Mouse (Mus musculus): ENCODE results near the gene Slc7a10. TPM values are rescaled to one million over a fixed set of nuclear protein-coding genes. Genes with fewer than 3 reads are reported as not detected.
A peak's percentile ranks its signal among the peaks of the same experiment; 100 is the strongest.

The Slc7a10 gene
- polyA plus RNA-seq, 1 experiment from 2014 or later = 0.79 TPM

DNA sequence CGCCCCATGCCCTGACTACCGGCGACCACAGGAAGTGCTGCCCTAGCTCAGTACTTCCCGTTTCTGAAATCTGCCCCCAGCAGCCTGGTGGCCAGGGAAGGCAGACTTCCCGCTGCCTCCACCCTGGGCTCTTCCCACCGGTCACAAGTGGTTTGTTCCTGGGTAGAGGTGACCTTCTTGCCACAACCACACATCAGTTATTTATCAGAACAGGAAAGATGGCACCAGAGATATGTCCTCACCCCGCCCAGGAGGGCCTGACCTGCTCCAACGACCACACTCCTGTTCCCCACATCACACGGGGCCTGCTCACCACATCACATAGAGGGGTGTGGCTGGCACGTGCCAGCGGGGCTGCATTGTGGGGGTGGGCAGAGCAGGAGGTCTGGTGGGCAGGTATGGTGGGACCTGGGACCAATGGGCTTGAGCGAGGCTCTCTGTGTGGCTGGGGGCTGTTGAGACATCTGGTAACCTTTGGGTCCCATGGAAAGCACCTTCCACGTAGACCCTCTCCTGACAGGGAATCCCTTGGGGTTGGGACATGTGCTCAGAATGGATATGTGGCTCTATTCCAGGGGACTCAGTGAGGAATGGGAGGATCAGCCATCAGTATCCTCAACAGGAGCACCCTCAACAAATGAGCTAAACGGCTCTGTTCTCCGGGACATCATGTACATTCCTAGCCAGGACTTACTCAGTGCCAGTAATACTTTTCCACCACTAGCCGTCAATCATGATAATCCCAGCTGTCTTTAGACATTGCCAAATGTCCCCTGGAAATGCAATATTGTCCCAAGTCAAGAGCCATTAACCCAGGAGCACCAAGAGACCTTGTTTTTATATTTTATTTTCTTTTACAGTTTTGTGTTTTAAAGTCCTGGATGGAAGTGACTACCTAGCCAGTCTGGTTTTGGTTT is 29.4 kb upstream of the Slc7a10 start:
- Histone ChIP-seq H3K4me1 (no peaks in the 10 kb centered on the region; the same call in 1 of the 2 replicates), H3K27ac (no peak overlapping the region), H3K4me3 (no peak overlapping the region), H3K36me3 (replicated peaks) (no peaks in the 10 kb centered on the region), H3K9me3 (peaks cover 4% of the 10 kb centered on the region), H3K27me3 (ENCODE audit: poor library complexity, severe bottlenecking) (no peaks in the 10 kb centered on the region)
- DNase-seq (ENCODE audit: extremely low spot score, low spot score) = no peak
- 78% methylated on average over 16 of the region's 16 CpGs for WGBS

GRCm38 (mm10) chr7:35157512-35157911 is 28.7 kb upstream of the Slc7a10 start:
- no peak for DNase-seq (ENCODE audit: extremely low spot score, low spot score)

DNA sequence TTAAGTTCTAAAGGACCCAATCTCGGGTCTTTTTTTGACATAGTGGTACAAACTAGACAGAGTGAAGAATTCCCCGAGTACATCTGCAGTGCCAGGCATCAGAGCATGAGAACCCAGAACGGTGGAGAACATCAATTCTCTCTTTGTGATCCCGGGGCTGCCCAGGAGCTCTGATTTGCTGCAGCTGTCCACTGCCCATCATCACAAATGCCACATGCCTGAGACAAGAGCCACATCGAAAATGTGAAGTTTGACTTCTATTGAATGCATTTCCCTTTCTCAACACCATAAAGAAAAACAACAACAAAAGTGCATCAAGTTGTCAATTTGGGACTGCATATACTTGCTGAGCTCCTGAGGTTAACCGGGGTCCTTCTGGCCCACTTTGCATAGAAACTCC is 23.7 kb upstream of the Slc7a10 start:
- peaks cover 4% of the 10 kb centered on the region for H3K9me3 ChIP-seq
- WGBS = 80% methylated on average over 6 of the region's 6 CpGs
- H3K27ac ChIP-seq = no peak overlapping the region
- no peak for DNase-seq (ENCODE audit: extremely low spot score, low spot score)
- H3K27me3 ChIP-seq (ENCODE audit: poor library complexity, severe bottlenecking) = no peaks in the 10 kb centered on the region
- no peaks in the 10 kb centered on the region for H3K4me1 ChIP-seq
- no peaks in the 10 kb centered on the region for H3K36me3 ChIP-seq (replicated peaks)
- no peak overlapping the region for H3K4me3 ChIP-seq

More at GRCm38 (mm10) chr7:35157512-35157911, 28.7 kb upstream of the Slc7a10 start:
- Histone ChIP-seq H3K4me1 (no peaks in the 10 kb centered on the region), H3K27me3 (ENCODE audit: poor library complexity, severe bottlenecking) (no peaks in the 10 kb centered on the region), H3K36me3 (replicated peaks) (no peaks in the 10 kb centered on the region), H3K4me3 (no peak overlapping the region), H3K9me3 (peaks cover 4% of the 10 kb centered on the region), H3K27ac (no peak overlapping the region)
- WGBS = 79% methylated on average over 3 of the region's 3 CpGs

DNA sequence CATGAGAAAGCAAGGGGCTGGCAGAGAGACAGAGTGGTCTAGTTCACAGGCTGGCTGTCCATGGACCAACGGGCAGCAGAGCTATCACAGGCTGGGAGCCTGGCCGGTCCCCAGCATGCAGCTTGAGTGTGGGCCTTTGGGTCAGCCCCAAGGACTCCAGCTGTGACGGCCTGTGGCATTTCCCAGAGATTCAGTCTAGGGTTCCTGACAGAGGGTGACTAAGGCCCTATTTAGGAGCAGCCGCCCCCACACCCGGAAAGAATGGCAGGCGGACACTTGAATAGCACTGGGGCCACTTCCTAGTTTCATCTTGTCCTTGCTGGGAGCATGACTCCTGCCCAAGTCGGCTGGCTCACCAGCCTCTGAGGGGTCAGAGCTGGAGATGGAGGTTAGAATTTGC is 22.6 kb upstream of the Slc7a10 start:
- 82% methylated on average over 7 of the region's 7 CpGs for WGBS
- H3K4me3 ChIP-seq = no peak overlapping the region
- H3K4me1 ChIP-seq = no peaks in the 10 kb centered on the region

DNA sequence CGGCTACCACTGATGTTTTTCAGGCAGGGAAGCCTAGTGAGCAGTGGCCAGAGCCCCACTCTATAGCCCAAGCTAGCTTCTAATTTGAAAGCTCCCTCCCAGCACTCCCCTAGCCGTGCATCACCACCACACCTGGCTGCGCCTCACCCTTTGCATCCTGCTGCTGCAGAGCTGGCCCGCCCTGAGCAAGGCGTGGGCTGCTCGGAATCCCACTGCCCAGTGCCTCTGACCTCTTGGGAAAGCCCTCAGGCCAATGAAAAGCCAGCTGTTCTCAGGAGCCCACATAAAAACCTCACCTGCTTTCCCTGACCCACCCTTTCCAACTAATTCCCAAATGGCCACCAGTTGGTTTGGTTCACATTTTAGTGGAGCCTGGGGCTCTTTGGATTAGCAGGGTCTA is 22.1 kb upstream of the Slc7a10 start:
- Histone ChIP-seq H3K4me1 (no peaks in the 10 kb centered on the region), H3K27ac (no peak overlapping the region), H3K9me3 (peaks cover 4% of the 10 kb centered on the region), H3K27me3 (ENCODE audit: poor library complexity, severe bottlenecking) (no peaks in the 10 kb centered on the region), H3K4me3 (no peak overlapping the region), H3K36me3 (replicated peaks) (no peaks in the 10 kb centered on the region)
- no peak for DNase-seq (ENCODE audit: extremely low spot score, low spot score)
- WGBS = 77% methylated on average over 6 of the region's 6 CpGs

More for the DNA sequence above, 22.6 kb upstream of the Slc7a10 start:
- Histone ChIP-seq H3K9me3 (peaks cover 4% of the 10 kb centered on the region), H3K27me3 (ENCODE audit: poor library complexity, severe bottlenecking) (no peaks in the 10 kb centered on the region), H3K36me3 (replicated peaks) (no peaks in the 10 kb centered on the region), H3K27ac (no peak overlapping the region)
- DNase-seq (ENCODE audit: extremely low spot score, low spot score) = no peak

DNA sequence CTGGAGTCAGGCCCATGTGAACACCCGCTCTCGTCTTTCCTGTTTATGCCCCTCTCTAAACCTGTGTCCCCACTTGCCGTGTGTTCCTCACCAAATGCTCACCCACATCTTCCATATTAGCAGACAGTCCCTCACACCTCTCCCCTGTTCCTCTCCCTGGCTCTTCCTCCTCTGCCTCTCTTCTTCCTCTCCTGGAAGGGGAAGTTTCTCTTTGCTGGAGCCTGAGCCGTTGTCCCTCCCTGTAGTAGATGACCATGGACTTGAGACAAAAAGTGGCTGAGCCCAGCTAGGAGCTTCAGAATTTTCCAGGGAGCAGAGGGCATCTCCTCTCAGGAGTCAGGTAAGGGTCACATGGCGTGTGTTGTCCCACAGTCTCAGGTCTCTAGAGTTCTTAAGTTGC is 19.2 kb upstream of the Slc7a10 start:
- Histone ChIP-seq H3K4me3 (no peak overlapping the region), H3K9me3 (no peaks in the 10 kb centered on the region), H3K4me1 (peaks cover 6% of the 10 kb centered on the region), H3K27me3 (ENCODE audit: poor library complexity, severe bottlenecking) (peaks cover 21% of the 10 kb centered on the region), H3K27ac (no peak overlapping the region), H3K36me3 (replicated peaks) (no peaks in the 10 kb centered on the region)
- WGBS = 88% methylated on average over 5 of the region's 5 CpGs
- DNase-seq (ENCODE audit: extremely low spot score, low spot score) = no peak

DNA sequence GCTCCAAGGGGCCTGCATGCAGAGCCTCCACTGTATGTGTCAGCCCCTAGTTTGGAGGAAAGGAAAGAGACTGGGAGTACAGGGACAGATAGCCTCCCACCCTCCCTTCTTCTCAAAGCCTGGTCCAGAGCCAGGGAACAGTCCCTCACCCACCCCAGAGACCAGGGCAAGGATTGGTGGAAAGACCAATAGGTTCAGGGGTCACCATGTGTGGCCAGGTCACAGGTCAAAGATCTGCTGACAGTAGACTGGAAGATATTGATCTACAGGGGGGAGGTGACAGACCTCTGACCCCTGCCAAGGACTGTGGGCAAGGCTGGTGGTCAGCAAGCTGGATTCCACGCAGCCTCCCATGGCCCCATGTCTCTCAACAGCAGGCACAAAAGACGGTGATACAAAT is 18.3 kb upstream of the Slc7a10 start:
- DNase-seq (ENCODE audit: extremely low spot score, low spot score) = no peak
- no peak overlapping the region for H3K4me3 ChIP-seq
- no peaks in the 10 kb centered on the region for H3K36me3 ChIP-seq (replicated peaks)
- peaks cover 29% of the 10 kb centered on the region for H3K27me3 ChIP-seq (ENCODE audit: poor library complexity, severe bottlenecking)
- H3K9me3 ChIP-seq = no peaks in the 10 kb centered on the region
- no peak overlapping the region for H3K27ac ChIP-seq
- H3K4me1 ChIP-seq = peaks cover 13% of the 10 kb centered on the region
- WGBS = 55% methylated on average over 2 of the region's 2 CpGs

DNA sequence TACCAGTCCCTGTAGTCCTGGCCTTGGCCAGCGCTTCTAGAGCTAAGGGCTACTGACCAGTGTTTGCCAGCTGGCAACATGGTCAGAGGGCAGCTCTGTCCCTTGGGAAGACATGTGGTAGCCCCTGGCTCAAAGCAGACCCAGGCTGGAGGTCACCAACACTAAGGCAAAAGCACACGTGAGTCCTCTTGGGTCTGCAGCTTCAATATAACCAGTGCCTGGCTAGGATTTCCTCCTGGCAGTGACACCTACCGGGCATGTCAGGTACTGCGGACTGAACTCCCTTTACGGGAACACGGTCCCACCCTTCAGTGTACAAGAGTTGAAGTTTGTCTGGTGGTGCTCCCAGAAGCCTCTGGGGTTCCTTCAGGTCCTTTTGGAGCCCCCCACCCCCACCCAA is 16.8 kb upstream of the Slc7a10 start:
- 17% methylated on average over 6 of the region's 6 CpGs for WGBS
- peak; percentile 83 for DNase-seq (ENCODE audit: extremely low spot score, low spot score)
- Histone ChIP-seq H3K9me3 (no peaks in the 10 kb centered on the region), H3K4me1 (peaks cover 13% of the 10 kb centered on the region), H3K27ac (no peak overlapping the region), H3K27me3 (ENCODE audit: poor library complexity, severe bottlenecking) (peaks cover 41% of the 10 kb centered on the region), H3K4me3 (no peak overlapping the region), H3K36me3 (replicated peaks) (no peaks in the 10 kb centered on the region)

DNA sequence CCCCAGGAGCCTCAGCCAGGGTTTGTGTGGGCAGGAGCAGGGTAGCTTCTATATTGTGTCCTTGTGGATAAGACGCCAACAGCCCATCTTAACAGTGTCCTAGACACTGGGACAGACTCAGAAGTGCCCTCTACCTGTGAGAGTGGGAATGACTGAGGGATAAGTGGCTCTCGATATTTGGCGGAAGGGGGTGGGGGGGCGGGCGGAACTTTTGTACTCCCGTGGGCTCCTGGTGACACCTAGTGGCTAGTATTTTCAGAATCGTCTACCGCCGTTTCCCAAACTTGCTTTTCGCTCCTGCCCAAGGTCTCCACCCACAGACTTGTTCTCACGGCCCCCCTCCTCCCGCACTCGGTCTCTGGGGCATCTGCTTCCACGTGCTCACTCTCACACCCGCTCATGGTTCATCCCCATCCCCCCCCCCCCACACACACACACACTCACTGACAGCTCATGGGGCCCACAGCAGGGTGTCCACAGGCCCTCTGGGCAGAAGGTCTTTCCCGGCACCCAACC is 14.3 kb upstream of the Slc7a10 start:
- peaks cover 46% of the 10 kb centered on the region for H3K27me3 ChIP-seq (ENCODE audit: poor library complexity, severe bottlenecking)
- WGBS = 3% methylated on average over 16 of the region's 16 CpGs
- H3K4me1 ChIP-seq = peaks cover 17% of the 10 kb centered on the region
- H3K27ac ChIP-seq = peak overlapping the region; percentile 51; the same call in 1 of the 2 replicates
- H3K4me3 ChIP-seq = peak overlapping the region; percentile 37
- peak; percentile 79 for DNase-seq (ENCODE audit: extremely low spot score, low spot score)
- no peaks in the 10 kb centered on the region for H3K36me3 ChIP-seq (replicated peaks)
- H3K9me3 ChIP-seq = no peaks in the 10 kb centered on the region

DNA sequence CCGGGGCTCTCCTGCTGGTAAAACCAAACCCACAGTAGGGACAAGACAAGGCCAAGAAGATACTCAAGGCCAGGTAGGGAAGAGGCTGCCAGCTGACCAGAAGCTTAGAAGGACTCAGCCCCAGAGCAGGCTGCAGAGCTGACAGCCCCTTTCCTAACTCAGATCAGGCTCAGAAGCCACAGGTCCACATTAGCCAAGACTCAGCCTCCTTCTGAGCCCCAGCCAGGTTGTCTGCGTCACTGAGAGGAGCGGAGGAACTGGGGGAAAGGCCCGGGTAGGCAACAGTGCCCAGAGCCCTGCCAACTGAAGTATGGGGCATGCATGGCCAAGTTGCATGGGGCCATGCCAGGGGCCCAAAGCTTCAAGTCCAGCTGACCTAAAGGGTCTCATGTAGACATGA is 13.7 kb upstream of the Slc7a10 start:
- peaks cover 46% of the 10 kb centered on the region for H3K27me3 ChIP-seq (ENCODE audit: poor library complexity, severe bottlenecking)
- H3K4me3 ChIP-seq = 0 out of 2 replicates have a peak overlapping the region, but pooled peaks have one; percentile 37
- H3K4me1 ChIP-seq = peaks cover 20% of the 10 kb centered on the region
- H3K36me3 ChIP-seq (replicated peaks) = no peaks in the 10 kb centered on the region
- H3K27ac ChIP-seq = 0 out of 2 replicates have a peak overlapping the region, but pooled peaks have one; percentile 51
- no peak for DNase-seq (ENCODE audit: extremely low spot score, low spot score)
- no peaks in the 10 kb centered on the region for H3K9me3 ChIP-seq
- 68% methylated on average over 4 of the region's 4 CpGs for WGBS

- WGBS = 85% methylated on average over 4 of the region's 4 CpGs
- Histone ChIP-seq H3K4me1 (peaks cover 20% of the 10 kb centered on the region), H3K4me3 (no peak overlapping the region), H3K27ac (no peak overlapping the region), H3K36me3 (replicated peaks) (no peaks in the 10 kb centered on the region), H3K9me3 (peaks cover 4% of the 10 kb centered on the region; the same call in 1 of the 2 replicates), H3K27me3 (ENCODE audit: poor library complexity, severe bottlenecking) (peaks cover 35% of the 10 kb centered on the region)
- DNase-seq (ENCODE audit: extremely low spot score, low spot score) = no peak
Measured at GRCm38 (mm10) chr7:35175533-35175932, 10.7 kb upstream of the Slc7a10 start.

DNA sequence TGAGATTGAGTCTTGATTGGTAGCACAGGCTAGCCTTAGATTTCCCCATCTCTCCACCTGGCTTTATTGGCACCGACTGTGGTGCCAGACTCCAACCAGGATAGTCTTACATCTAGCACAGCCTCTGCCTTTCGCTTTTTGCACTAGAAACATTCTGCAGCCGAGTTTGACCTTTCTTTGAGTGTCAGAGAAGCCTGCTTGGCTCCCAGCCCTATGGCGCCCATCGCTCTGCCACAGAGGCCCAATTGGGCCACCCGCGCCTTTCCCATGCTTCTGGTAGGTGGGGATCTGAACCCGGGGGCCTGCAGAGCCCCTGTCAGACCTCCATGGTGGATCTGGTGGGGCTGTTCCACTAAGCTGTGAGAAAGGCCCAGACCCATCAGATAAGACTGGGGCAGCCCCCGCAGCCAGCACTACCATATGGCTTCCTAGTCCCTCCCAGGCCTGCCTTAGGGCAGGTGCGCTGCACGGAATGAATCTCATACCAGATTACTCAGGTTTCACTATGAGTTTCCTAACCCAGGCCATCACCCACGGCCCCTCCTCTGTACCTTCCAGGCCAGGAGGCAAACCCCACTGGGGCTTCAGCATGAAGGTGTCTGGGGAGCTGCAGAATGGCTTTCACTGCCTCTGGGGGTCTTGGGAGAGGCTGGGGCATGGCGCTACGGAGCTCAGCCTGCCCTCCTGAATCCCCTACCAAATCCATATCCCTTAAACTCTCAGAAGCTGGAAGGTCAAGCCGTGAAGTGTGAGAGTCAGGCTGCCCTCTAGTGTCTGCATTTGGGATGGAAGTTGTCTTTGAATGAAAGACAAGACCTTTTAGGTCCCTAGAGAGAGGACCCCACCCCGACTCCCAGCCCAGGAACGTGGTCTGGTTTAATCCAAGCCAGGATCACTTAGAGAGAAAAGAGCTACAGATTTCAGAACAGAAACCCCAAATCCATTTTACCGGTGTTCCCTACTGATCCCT is 9.5 kb upstream of the Slc7a10 start:
- DNase-seq (ENCODE audit: extremely low spot score, low spot score) = peak; percentile 40
- H3K36me3 ChIP-seq (replicated peaks) = no peaks in the 10 kb centered on the region
- peaks cover 25% of the 10 kb centered on the region for H3K27me3 ChIP-seq (ENCODE audit: poor library complexity, severe bottlenecking)
- no peak overlapping the region for H3K27ac ChIP-seq
- peaks cover 17% of the 10 kb centered on the region for H3K4me1 ChIP-seq
- no peak overlapping the region for H3K4me3 ChIP-seq
- 51% methylated on average over 18 of the region's 18 CpGs for WGBS
- H3K9me3 ChIP-seq = peaks cover 4% of the 10 kb centered on the region; the same call in 1 of the 2 replicates
